Mouse (Mus musculus) G1E (cell line): ENCODE measurements around the gene Olfr686.
A peak's percentile ranks its signal among the peaks of the same experiment; 100 is the strongest.

ENCODE experiments used
- CTCF ChIP-seq: IDR thresholded peaks from 2 replicates; pipeline ENCODE4 v1.5.1; 2012; ENCODE audit warnings: low read depth, low read length, inconsistent platforms, mixed read lengths
- GATA1 ChIP-seq: IDR thresholded peaks from 2 replicates; pipeline ENCODE4 v1.6.1; 2012; ENCODE audit warnings: borderline replicate concordance, low read length, inconsistent platforms, mixed read lengths

GRCm38 (mm10) chr7:105256656-105257055, 49.4 kb upstream of the Olfr686 start:
- TF ChIP-seq CTCF (0 out of 2 replicates have a peak, but pooled peaks have one; percentile 27), GATA1 (no peak)
